Mouse (Mus musculus) mature B cell (primary cell): ENCODE data around the gene Prr3.
"Not testable (repeated sequence)": the region's sequence is repeated elsewhere in the genome, so short reads cannot be mapped to it uniquely, and the experiment has no call there.

Source experiments
- in situ Hi-C: fragments of 300-500 bp; cut with MboI; formaldehyde crosslinking; loops from 2 replicates; pipeline ENCODE4 v1.14.3; 2019

Gene Prr3

DNA sequence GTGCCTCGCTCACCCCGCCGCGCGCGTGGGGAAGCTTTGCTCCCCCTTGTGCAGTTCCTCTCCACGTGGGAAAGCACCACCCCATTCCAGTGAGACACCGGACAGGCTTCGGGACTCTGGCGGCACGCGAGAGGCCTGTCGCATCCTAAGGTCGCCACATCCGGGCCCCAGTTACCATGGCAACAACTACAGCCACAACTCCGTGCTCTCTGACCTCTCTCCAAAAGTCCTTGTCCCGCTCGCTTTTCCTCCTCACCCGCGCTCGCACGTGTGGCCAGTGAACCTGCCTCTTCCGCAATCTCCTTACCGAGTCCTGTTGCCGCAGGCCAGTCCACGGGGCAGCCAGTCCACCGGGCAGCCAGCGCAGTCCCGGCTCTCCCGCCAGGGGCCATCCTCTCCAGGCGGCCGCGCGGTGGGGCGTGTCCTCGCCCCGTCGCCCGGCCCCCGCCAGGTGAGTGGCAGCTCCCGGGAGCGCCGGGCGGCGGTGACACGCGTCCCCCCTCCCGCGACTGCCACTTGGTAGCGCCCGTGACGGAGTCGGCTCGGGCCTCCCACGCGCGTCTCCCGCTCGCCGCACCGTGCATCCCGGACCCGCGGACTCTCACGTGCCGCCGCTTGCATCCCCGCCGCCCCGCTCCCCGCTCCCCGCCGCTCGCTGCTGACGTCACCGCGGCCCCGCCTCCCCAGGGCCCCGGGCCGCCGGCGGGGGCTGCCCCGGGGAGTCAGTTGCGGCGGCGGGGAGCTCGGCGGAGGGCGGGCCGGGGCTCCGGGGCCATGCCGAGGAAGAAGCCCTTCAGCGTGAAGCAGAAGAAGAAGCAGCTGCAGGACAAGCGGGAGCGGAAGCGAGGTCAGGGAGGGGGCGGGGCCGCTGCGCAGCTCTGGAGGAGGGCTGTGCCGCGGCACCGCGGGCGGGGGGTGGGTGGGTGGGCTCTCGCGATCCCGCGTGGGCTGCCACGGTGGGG, at the start of gene Prr3, which contains the start of gene Gnl1:
TSS of gene Prr3 (minus strand) at position 836 of the 962 bp plus-strand sequence.
TSS of gene Gnl1 (plus strand) at position 451 of the 962 bp plus-strand sequence.
- in situ Hi-C loops = no loop called here

DNA sequence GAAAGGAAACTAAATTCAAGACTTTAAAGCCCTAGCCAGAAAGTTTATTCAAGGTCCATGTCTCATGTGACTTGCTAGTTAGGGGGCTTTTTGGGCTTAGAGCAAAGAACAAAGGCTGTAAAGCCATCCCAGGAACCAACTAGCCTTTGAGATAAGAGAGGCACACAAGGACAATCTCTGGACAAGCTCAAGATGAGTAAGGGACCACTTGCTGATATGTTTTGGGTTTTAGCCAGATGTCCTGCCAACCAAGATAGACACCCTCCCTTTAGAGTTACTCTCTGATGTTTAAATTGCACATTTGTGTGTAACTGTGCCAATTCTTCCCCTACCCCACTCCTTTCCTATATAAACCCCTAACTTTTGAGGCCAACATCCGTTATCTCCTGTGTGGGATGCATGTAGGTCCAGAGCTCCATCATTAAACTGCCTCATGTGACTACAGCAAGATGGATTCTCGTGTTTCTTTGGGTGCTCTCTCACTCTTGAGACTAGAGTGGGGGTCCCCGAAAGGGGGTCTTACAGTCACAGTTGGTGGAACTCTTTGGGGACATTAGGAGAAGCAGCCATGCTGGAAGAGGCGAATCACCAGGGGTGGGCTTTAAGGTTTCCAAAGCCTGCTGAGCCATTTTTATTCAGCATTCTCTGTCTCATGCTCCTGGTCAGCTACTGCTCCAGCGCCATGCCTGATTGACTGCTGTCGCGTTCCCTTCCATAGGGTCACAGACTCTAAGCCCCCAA, 49.0 kb upstream of the Prr3 start:
- in situ Hi-C loops = no loop called here

DNA sequence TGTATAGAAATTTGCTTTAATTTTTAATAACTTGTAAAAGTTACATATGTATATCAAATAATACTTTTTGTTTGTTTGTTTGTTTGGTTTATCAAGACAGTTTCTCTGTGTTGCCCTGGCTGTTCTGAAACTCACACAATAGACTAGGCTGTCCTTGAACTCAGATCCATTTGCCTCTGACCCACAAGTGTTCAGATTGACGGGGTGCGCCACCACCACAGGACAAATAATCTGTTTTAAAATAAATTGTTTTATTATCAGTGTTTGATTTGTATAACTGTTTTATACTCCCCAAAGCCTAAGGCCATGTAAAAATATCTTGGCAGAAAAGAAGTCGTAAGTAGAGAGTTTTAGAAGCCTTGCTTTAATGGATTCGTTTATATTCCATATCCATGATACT, 47.6 kb upstream of the Prr3 start:
- in situ Hi-C loops = no loop called here

DNA sequence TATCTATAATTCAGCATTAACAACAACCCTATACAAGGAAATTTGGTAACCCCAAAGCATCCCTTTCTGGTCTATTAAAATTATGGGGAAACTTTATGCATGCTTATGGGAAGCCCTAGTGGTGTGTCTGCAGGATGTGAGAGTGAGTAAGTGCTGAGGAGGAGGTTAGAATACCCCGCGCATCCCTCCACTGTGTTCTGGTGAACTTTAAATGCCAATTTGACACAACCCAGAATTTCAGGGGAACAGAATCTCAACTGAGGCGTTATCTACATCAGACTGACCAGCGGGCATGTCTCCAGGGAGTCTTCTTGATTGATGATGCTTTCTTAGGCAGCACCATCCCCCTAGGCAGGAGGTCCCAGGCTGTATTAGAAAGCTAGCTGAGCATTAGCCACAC, 45.9 kb upstream of the Prr3 start:
- in situ Hi-C loops = no loop called here

DNA sequence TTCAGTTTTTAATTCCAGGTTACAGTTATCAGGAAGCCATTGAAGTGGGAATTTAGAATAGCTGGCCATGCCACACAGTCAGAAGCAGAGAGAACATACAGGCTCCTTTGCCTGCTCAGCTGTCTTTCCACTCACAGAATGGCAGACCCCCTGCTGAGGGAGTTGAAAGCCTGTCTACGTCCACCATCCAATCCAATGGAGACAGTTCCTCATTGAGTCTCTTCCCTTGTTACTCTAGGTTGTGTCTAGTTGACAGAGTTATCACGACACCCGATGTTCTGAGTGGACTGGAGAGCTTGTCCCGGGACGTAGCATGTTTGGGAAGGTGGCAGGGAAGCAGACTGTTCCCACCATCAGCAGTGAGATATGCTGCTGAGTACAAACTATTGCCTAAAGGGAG, 45.2 kb upstream of the Prr3 start:
- in situ Hi-C loops = no loop called here

DNA sequence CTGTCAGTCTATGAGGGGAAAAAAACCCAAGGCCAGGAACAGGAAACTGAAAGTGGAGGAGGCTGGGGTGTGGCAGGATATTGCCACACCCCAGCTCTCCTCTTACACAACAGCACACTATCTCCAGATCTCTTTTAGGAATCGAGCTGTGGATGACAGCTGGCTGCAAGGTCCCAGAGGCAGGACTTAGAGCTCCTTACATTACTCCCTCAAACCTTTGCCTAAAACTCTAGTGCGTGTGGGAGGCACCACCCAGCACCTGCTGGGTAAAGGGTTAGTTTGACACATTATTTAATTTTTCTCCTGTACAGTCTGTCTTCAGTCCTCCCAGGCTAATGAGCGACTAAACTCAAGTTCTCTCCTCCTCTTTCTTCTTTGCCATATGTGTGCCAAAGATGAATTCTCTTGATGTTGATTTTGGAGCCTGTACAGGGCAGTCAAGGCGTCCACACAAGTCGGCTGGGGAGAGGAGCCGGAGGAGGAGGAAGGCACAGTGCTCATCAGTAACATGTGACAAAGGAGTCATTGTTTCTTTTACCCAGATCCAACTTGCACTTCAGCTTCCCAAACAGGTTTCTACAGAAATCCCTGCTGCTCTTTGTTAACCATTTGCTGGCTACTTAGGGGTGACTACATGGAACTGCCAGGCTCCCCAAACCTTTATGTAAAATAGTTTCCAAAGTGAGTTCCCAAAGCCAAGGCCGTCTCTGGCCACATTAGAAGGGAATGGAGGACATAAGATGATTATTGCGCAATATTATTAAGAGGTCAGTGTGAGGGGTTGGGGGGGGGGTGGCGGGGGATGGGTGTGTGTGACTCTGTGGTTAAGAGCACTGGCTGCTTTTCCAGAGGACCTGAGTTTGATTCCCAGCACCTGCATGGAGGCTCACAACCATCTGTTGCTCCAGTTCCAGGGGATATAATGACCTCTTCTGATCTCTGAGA, 43.9 kb upstream of the Prr3 start:
- in situ Hi-C loops = no loop called here

DNA sequence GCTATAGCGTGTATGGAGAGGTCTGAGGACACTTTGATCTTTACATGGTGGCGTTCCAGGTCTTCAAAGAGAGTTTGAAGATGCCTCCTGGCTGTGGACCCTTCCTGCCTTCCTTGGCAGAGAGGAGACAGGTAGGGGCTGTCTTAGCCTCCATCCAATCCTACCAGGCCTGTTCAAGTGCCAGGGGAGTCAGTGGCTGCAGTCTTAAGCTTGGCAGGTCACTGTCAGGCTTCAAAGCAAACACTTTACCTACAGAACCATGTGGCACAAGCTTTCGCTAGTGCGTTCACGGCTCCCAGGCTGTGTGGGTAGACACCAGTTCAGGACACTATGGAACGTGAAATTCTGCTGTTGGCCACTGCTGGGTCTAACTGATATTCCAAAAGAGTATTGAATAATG, 42.9 kb upstream of the Prr3 start:
- in situ Hi-C loops = no loop called here

DNA sequence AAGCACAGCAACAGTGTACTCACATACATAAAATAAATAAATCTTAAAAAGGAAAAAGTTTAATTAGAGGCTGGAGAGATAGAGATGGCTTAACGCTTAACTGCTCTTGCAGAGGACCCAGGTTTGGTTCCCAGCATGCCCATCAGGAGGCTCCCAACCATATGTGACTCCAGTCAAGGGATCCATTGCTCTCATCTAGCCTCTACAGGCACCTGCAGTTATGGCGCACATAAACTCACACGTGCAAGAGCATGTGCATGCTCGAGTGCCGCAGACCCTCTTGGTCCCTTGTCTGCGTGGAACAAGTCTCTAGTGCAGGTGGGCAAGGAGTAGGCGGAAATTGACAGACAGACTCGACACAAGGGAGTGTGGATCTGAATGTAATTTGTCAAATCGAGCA, 42.1 kb upstream of the Prr3 start:
- in situ Hi-C loops = no loop called here

DNA sequence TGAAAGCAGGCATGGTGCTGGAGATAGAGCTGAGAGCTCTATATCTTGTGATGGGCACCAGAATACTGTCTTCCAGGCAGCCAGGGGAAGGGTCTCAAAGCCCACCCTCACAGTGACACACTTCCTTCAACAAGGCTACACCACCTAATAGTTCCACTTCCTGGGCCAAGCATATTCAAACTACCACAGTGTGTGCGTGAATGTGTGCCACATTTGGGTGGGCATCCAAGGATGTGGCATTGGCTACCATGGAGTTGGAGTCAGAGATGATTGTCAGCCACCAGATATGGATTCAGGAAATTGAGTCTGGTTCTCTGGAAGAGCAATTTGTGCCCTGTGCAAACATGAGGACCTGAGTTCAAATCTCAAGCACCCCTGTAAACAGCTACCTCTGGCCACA, 41.3 kb upstream of the Prr3 start:
- in situ Hi-C loops = no loop called here

DNA sequence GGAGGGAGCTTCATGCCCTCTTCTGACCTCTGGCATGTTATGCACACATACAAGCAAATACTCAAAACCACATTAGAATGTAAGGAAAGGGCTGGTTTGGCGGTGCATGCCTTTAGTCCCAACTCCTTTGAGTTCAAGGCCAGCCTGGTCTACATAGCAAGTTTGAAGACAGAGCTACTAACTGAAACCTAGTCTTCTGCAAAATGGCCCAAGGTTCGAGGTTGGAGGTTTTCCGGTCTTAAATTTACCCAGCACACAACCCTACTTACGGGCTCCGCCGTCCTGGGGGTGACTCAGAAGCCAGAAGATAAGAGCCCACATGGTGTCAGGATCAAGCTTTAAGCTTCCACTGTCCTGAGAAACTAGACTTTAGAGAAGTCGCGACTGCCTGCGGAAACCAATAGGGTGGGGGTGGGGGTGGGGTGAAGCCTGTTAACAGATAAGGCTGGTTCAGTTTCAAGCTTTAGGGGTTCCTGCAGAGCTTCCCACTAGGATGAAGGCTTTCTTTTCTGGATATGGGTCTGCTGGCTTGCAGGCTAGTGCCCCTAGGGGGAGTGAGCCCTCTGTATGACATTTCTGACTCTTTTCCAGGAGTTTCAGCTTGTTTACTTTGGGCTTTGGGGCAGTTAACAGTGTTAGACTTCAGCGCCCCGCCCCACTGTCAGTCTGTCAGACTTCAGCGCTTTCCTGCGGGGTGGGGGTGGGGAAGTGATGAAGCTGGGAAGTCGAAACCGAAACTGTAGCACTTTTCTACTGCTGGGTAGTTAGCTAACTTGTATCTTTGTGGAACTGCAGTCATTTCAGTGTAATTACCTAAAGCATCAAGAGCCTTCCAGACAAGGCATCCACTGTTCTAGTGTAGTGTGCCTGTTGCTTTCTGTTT, 40.4 kb upstream of the Prr3 start, which contains the start of gene H2-T24:
TSS of gene H2-T24 (minus strand) at position 370 of the 883 bp plus-strand sequence.
- in situ Hi-C loops = no loop called here

DNA sequence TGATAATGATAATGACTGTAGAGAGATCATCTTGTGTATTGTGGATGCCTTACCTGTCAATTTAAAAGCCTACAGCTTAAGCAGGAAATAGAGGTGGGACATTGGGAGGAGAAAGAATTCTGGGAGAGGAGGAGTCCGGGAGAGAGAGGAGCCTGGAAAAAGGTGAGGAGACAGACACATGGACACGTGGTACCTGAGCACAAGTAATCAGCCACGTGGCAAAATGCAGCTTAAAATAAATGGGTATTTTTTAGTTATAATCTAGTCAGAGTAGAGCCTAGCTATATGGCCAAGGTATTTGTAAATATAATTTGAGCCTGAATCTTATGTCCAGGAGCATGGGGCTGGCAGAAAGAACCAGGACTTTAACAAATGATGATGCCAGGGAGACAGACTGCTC, 39.5 kb upstream of the Prr3 start:
- in situ Hi-C loops = no loop called here

DNA sequence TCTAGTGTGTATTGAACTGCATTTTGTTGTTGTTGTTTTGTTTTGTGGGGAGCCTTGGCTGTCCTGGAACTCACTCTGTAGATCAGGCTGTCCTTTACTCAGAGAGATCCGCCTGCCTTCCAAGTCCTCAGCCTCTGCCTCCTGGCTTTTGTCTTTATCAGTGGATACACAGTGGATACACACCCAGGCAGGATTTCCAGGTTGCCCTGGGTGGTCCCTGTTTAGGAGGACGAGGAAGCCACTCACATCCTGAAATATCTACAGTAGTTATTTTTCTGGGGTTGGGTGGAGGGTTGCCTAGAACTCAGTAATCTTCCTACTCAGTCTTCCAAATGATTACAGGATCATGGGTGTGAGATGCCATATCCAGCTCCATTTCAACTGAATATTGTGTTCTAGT, 38.9 kb upstream of the Prr3 start:
- in situ Hi-C loops = no loop called here

DNA sequence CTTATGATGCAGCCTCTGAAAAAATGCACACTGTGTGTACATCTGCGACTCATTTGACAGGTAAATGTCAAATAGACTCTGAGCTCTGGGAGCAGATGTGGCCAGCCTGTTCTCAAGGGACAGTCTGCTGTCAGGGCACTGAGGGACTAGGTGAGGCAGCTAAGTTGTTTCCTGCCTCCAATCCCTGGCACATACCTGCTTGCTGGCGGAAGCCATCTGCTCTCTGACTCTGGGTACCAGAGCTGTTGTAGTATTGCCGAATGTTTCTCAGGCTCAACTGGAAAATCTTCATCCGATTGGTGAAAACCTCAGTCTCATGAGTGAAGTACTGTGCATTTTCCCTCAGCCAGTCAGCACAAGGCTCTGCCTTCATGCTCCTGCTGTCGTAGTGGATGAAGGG, 37.0 kb upstream of the Prr3 start:
- in situ Hi-C loops = no loop called here

DNA sequence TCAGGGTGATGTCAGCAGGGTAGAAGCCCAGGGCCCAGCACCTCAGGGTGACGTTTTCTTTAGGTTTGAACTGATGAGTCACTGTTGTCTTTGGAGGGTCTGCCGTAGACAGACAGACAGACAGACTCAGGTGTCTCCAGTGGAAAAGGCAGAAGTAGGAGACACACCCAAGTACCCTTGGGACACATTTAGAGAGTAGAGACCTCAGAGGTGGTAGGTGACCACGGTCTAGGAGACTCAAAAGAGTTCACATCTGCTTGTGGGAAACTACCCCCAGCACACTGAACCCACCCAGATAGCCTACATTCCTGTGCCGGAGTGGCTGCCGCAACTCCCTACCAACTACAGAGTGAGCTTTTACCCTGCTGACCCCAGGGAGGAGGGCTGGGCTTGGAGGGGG, 34.9 kb upstream of the Prr3 start:
- in situ Hi-C loops = no loop called here

DNA sequence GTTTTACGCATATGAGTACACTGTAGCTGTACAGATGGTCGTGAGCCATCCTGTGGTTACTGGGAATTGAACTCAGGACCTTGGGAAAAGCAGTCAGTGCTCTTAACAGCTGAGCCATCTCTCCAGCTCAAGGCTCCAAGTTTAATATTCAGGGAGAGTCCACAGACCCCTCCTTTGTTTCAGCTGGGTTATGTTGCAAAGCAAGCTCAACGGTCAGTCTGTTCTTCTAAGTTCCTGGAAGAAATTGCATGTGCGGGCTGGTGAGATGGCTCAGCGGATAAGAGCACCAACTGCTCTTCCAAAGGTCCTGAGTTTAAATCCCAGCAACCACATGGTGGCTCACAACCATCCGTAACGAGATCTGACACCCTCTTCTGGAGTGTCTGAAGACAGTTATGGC, 24.4 kb upstream of the Prr3 start:
- in situ Hi-C loops = not testable (repeated sequence)

DNA sequence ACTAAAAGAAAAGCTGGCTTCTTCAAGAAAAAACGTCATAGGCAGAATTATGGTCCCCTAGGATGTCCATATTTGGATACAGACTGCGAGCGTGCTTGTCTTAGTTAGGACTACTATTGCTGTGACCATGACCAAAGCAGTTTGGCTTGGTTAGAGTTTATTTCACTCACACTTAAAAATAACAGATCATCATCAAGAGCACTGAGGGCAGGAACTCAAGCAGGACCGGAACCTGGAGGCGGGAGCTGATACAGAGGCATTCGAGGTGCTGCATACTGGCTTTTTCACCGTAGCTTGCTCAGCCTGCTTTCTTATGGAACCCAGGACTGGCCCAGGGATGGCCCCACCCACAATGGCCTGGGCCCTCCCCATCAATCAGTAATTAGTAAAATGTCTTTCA, 23.3 kb upstream of the Prr3 start:
- in situ Hi-C loops = no loop called here

DNA sequence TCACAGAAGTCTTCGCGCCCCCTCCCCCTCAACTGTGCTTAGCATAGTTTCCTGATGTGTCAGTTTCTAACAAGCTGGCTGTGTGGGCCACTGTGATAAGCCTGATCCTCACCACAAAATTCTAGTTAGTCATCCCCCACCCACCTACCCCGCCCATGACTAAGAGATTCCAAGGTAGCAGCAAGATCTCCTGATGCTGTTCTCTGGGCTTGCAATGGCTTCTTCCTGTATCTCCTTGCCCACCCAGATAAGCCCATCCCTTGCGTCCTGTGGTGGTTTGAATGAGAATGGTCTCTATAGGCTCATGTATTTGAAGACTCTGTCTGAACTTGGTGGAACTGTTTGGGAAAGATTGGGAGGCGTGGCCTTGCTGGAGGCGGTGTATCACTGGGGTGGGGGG, 21.9 kb upstream of the Prr3 start:
- in situ Hi-C loops = no loop called here

DNA sequence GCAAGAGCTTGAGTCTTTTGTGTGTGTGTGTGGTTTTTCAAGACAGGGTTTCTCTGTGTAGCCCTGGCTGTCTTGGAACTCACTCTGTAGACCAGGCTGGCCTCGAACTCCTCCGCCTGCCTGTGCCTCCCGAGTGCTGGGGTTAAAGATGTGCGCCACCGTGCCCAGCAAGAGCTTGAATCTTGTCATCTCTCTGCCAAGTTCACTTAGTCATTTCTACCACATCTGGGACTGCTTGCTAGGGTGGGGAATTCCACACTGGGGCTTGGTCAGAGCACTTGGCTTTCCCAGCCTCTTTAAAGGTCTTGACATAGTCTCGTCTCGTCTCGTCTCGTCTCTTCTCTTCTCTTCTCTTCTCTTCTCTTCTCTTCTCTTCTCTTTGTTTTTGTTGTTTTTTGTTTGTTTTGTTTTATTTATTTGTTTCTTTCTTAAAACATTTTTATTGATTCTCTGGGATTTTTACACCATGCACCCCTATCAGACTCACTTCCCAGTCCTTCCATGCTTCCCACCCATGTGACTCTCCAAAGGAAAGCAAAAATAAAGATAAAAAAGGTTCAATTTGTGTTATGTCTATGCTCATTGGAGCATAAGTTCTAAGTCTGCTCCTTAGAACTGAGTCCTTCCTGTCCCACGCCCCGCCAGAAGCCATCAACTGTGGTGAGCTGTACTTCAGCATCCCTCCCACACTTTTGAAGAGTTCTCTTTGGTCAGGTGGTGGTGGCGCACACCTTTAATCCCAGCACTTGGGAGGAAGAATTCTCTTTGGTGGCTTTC, 21.3 kb upstream of the Prr3 start:
- in situ Hi-C loops = no loop called here

DNA sequence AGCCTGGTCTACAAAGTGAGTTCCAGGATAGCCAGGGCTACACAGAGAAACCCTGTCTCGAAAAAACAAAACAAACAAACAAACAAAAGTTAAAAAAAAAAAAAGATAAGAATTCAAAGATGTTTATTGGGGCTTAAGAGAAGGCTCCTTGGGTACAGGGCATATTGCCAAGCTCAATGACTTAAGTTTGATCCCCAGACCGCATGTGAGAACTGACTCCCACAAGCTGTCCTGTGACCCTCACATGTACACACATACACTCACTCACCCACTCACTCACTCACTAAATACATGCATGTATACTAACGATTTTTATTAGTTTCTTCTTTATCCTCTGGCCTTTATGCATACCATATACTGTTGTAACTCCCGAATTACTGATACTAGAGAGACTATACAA, 20.3 kb upstream of the Prr3 start:
- in situ Hi-C loops = no loop called here

DNA sequence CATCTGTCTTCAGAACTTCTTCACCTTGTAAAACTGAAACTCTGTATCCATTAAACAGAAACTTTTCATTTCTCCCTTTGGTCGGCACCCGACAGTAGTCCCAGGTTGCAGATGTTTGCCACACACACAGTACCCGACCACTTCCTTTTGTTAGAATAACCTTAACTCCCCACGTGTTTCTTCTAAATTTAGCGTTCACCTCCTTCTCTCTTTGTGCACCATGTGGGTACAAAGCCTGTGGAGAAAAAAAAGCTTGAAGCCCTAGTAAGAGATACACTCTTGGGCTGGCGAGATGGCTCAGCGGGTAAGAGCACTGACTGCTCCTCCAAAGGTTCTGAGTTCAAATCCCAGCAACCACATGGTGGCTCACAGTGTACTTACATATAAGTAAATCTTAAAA, 19.3 kb upstream of the Prr3 start:
- in situ Hi-C loops = loop anchor here (10.0 kb wide), 2 partner anchors 45 to 165 kb away; partner anchors contain the start of genes Gm6034, H2-T22 and Tubb5
